Mouse (Mus musculus): Measurements from ENCODE around the gene Cep128. TPM values are rescaled to one million over a fixed set of nuclear protein-coding genes. Genes with fewer than 3 reads are reported as not detected.
A peak's percentile ranks its signal among the peaks of the same experiment; 100 is the strongest.
"Not testable (repeated sequence)": the region's sequence is repeated elsewhere in the genome, so short reads cannot be mapped to it uniquely, and the experiment has no call there.

Cep128 gene
- total RNA-seq (2021), result 1 to 10 TPM; 6.8 to 7.6 TPM

GRCm38 (mm10) chr12:91384281-91385017 is at the start of gene Cep128, which contains the start of gene Tshr:
Gene Cep128 (minus strand): TSS chr12:91384409.
Gene Tshr (plus strand): TSS chr12:91384563.
- intact Hi-C loops (cut with DNase I), result no loop called here
- peak; percentile 91 to 94 for DNase-seq (ENCODE audit: extremely low spot score in 1 of 2, low spot score in 2 of 2)

GRCm38 (mm10) chr12:91427129-91427528 is 42.9 kb upstream of the Cep128 start:
- intact Hi-C loops (cut with DNase I), result no loop called here
- no peak for DNase-seq (ENCODE audit: extremely low spot score in 1 of 2, low spot score in 2 of 2)

GRCm38 (mm10) chr12:91426499-91426898 is 42.3 kb upstream of the Cep128 start:
- DNase-seq (ENCODE audit: extremely low spot score in 1 of 2, low spot score in 2 of 2), result no peak
- intact Hi-C loops (cut with DNase I), result no loop called here

GRCm38 (mm10) chr12:91423125-91423820 is 39.1 kb upstream of the Cep128 start:
- intact Hi-C loops (cut with DNase I), result no loop called here
- no peak for DNase-seq (ENCODE audit: extremely low spot score in 1 of 2, low spot score in 2 of 2)

- intact Hi-C loops (cut with DNase I), result no loop called here
- DNase-seq (ENCODE audit: extremely low spot score in 1 of 2, low spot score in 2 of 2), result no peak
Measured at GRCm38 (mm10) chr12:91421272-91421671, 37.1 kb upstream of the Cep128 start.

GRCm38 (mm10) chr12:91418791-91419190 is 34.6 kb upstream of the Cep128 start:
- peak in 1 of 2 experiments; percentile 57 for DNase-seq (ENCODE audit: extremely low spot score in 1 of 2, low spot score in 2 of 2)
- intact Hi-C loops (cut with DNase I), result no loop called here

GRCm38 (mm10) chr12:91416828-91417227 is 32.6 kb upstream of the Cep128 start:
- intact Hi-C loops (cut with DNase I), result no loop called here
- DNase-seq (ENCODE audit: extremely low spot score in 1 of 2, low spot score in 2 of 2), result no peak

- no peak for DNase-seq (ENCODE audit: extremely low spot score in 1 of 2, low spot score in 2 of 2)
- intact Hi-C loops (cut with DNase I), result no loop called here
Measured at GRCm38 (mm10) chr12:91415112-91415511, 30.9 kb upstream of the Cep128 start.

- DNase-seq (ENCODE audit: extremely low spot score in 1 of 2, low spot score in 2 of 2), result no peak
- intact Hi-C loops (cut with DNase I), result no loop called here
Measured at GRCm38 (mm10) chr12:91412461-91413182, 28.4 kb upstream of the Cep128 start.

- intact Hi-C loops (cut with DNase I), result no loop called here
Measured at GRCm38 (mm10) chr12:91410306-91410705, 26.1 kb upstream of the Cep128 start.

GRCm38 (mm10) chr12:91401049-91401352 is 16.8 kb upstream of the Cep128 start:
- peak in 1 of 2 experiments; percentile 24 for DNase-seq (ENCODE audit: extremely low spot score in 1 of 2, low spot score in 2 of 2)
- intact Hi-C loops (cut with DNase I), result loop anchor here (5.0 kb wide), 2 partner anchors 166 to 401 kb away; no protein-coding TSS in a partner anchor

More at GRCm38 (mm10) chr12:91410306-91410705, 26.1 kb upstream of the Cep128 start:
- DNase-seq (ENCODE audit: extremely low spot score in 1 of 2, low spot score in 2 of 2), result no peak

GRCm38 (mm10) chr12:91400232-91401048 is 16.2 kb upstream of the Cep128 start:
- DNase-seq (ENCODE audit: extremely low spot score in 1 of 2, low spot score in 2 of 2), result peak; percentile 75 to 80
- intact Hi-C loops (cut with DNase I), result loop anchor here (5.0 kb wide), 2 partner anchors 167 to 402 kb away; no protein-coding TSS in a partner anchor

GRCm38 (mm10) chr12:91383516-91384264 is 519 bp downstream of the Cep128 start:
- intact Hi-C loops (cut with DNase I), result no loop called here
- DNase-seq (ENCODE audit: extremely low spot score in 1 of 2, low spot score in 2 of 2), result peak; percentile 5 to 30

- intact Hi-C loops (cut with DNase I), result no loop called here
Measured at GRCm38 (mm10) chr12:91369173-91369572, 15.0 kb downstream of the Cep128 start.

GRCm38 (mm10) chr12:91353783-91354182 is 30.4 kb downstream of the Cep128 start:
- intact Hi-C loops (cut with DNase I), result no loop called here
- DNase-seq (ENCODE audit: extremely low spot score in 1 of 2, low spot score in 2 of 2), result no peak

More at GRCm38 (mm10) chr12:91369173-91369572, 15.0 kb downstream of the Cep128 start:
- DNase-seq (ENCODE audit: extremely low spot score in 1 of 2, low spot score in 2 of 2), result no peak

- intact Hi-C loops (cut with DNase I); DNase-seq (ENCODE audit: extremely low spot score in 1 of 2, low spot score in 2 of 2): not testable (repeated sequence)
Measured at GRCm38 (mm10) chr12:91338656-91339055, 45.6 kb downstream of the Cep128 start.

GRCm38 (mm10) chr12:91327527-91327926 is 56.7 kb downstream of the Cep128 start:
- DNase-seq (ENCODE audit: extremely low spot score in 1 of 2, low spot score in 2 of 2), result no peak
- intact Hi-C loops (cut with DNase I), result no loop called here

GRCm38 (mm10) chr12:91326104-91326503 is 58.1 kb downstream of the Cep128 start:
- intact Hi-C loops (cut with DNase I), result no loop called here
- peak in 1 of 2 experiments; percentile 29 for DNase-seq (ENCODE audit: extremely low spot score in 1 of 2, low spot score in 2 of 2)

All from left cerebral cortex, postnatal 10 days (tissue).